Mouse (Mus musculus): ENCODE data around the gene Defb36.
A peak's percentile ranks its signal among the peaks of the same experiment; 100 is the strongest.

DNA sequence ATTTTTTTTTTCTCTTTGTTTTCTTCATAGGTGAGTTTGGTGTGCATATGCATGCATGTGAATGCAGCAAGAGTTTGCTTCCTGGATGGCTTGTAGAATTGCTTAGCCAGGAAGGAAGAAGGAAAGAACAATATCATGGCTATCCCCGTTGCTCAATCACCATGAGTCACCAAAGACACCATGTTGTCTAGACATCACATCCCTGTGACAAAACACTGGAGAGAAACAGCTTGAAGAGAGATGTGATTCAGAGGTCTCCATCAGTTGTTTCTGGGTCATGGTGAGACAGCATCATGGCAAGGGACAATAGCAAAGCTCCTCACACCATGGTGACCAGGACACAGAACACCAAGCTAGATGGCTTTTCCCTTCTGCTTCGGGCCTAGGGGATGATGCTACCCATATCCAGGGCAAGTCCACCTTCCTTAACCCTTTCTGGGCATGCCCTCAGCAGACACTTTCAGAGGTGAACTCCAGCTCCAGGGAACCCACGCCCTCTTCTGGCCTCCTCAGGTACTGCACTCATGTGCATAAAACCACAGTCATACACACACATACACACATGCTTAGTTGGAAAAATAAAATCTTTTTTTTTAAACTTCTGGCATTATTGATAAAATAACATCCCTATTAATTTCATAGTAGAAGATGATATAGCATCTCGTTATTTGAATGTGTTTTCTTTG lies 2.7 kb upstream of the Defb36 start:
- peak; percentile 39 for TF ChIP-seq CTCF (IDR thresholded peaks at IDR 0.05; ENCODE audit: low read depth, low read length)
- no peak for TF ChIP-seq EP300 (IDR thresholded peaks at IDR 0.05; ENCODE audit: insufficient read depth, low read depth, low read length)
- no peak for TF ChIP-seq POLR2A (IDR thresholded peaks at IDR 0.05; ENCODE audit: insufficient read depth, low read length)

Measured in ES-Bruce4 (cell line).